Mouse (Mus musculus) right cerebral cortex, adult 18-20 months (tissue): ENCODE measurements around the gene Col4a4.
A peak's percentile ranks its signal among the peaks of the same experiment; 100 is the strongest.

Experiments
- DNase-seq: peaks from one replicate; pipeline ENCODE4 v3.0.0; 2022; ENCODE audit warnings: mixed read lengths

Gene Col4a4

DNA sequence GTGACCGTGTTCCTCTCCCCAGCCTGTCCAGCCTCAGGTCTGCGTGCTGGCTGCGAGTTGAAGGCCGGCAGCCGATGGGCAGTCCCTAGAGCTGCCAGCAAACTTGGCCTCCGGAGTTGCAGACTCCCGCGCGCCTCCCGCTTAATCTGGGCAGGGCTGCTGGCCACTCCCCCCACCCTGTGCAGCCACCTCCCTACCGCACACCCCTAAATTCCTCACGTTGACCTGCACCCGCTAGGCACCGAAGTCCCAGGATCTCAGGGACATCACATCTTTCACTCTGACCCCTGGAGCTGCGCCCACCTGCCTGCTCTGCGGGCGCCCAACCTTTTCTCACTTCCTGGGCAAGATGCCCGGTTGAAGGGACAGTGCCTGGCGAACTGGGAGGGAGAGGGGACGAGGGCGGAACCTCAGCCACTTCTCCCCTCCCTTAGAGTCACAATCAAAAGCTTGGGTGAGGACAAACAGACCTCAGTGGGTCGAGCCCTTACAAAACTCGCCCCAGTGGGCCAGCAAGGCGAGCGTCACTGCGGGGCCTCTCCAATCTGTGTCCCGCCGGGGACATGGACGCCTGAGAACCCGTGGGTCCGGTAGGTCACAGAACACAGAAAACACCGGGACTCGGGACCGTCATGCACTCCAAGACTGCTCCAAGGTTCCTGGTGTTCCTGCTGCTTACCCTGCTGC lies at the start of gene Col4a4, which contains the start of gene Col4a3:
Gene Col4a4 (minus strand): TSS at position 137 of the 687 bp plus-strand sequence.
Gene Col4a3 (plus strand): TSS at position 209 of the 687 bp plus-strand sequence.
- no peak for DNase-seq

DNA sequence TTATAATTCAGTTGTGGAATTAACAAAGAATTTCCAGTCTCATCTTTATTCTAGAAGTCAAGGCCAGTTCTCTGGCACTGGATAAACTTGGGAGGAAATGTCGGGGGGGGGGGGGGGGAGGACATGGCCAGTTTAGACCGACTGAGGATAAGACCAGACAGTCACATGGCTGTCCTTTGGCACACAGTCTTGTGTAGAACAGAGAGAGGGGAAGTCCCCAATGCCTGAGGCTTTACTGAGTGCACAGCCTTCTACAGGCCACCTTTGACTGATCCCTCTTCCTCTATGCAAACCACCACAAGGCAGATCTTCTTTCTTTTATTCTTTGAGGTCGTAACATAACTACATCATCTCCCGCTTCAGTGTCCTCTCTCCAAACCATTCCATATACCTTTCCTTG lies 49.7 kb upstream of the Col4a4 start:
- no peak for DNase-seq

DNA sequence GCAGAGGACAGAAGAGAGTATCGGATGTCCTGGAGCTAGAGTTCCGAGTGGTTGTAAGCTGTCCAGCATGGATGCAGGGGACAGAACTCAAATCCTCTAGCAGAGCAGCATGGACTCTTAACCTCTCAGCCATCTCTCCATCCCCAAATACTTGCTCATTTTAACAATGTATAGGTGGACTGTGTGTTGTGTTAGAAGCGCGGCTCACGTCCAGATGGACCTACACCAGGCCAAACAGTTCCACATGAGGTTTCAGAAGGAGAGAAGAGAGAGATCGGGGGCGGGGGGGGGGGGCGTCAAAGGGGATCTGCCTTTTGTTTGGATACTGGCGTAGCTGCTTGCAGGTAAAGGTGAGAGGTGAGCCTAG lies 48.6 kb upstream of the Col4a4 start:
- no peak for DNase-seq

DNA sequence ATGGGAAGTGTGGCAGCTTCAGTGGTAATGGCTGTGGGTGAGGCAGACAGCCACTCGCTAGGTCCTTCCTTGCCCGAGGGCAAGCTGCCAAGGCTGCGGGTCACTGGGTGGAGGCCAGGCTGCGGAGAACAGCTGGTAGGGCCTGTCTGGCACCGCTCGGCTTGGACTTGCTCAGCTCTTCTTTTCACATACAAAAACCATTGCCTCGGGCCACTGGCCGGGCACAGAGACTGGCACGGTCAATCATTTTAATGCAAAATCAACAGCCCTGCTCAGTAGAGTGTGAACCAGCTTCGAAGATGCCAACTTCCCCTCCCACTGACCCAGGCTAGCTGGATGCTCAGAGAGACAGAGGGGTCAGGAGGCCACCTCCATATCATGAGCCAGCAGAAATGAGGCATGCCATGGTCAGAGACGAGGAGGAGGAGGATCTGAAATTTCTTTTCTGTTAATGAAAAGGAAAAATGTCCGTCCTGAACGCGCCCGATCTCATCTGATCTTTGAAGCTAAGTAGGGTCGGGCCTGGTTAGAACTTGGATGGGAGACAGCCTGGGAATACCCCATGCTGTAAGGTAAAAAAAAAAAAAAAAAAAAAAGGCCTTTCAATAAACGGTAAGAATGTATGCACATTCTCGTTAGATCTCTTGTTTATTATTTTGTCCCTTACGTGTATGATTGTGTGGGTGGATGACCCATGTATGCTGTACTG lies 48.0 kb upstream of the Col4a4 start:
- DNase-seq: peak; percentile 25

DNA sequence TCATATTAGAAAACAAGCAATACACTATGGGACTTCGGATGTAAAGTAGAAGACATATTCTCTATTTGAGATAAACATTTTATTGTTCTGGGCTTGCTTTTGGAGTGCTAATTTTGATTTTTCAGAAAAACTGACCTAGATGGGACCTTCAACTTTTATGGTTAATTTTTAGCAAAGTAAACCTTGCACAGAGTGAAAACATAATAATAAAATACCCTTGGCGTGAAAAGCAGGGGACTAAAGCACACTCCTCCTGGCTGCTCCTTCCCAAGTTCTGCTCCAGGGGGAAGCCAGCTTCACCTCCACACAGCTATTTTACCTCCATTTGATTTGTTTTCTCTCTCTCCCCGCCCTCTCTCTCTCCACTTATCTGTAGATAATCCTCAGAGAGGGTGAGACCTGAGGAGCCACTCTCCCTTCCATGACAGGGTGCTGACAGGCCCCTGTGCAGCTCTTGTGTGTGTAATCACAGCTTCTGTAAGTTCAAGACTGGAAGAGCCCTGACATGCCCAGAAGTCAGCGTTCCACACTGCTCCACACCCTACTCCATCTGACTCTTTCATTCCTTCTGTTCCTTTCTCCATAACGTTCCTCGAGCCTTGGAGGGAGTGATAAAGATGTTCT lies 44.6 kb upstream of the Col4a4 start:
- DNase-seq: no peak

DNA sequence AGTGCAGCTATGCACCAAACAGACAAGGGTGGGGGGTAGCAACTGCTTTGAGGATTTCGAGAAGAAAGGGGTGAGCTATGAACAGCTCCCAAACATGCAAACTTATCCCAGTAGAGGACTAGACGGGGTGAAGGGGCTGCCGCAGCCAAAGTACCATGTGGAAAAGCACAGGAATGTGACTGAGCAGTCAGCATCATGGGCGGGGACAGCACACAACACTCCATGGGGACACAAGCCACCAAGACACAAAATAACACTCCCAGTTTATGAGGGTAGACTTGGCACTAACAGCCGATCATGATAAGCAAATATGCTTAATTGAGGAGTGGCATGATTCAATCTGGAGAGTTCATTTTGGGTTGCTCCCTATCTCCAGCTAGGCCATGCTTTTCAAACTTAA lies 42.8 kb upstream of the Col4a4 start:
- no peak for DNase-seq

DNA sequence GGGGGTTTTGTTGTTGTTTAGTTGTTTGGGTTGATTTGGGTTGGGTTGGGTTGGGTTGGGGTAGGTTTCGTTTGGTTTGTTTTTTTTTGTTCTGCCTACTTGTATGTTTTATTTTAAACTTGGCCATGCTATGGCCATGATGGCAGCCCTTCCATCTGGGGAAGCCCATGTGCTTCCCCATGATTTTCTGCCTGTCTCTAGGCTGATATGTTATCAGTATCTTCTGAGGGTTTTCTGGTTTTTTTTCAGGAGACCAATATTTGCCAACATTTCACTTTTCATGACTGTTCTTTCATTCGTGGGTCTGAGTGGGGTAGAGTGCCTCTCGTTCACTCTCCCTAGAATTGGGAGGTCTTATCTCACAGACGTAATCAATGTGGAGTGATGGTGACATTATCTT lies 41.0 kb upstream of the Col4a4 start:
- no peak for DNase-seq

DNA sequence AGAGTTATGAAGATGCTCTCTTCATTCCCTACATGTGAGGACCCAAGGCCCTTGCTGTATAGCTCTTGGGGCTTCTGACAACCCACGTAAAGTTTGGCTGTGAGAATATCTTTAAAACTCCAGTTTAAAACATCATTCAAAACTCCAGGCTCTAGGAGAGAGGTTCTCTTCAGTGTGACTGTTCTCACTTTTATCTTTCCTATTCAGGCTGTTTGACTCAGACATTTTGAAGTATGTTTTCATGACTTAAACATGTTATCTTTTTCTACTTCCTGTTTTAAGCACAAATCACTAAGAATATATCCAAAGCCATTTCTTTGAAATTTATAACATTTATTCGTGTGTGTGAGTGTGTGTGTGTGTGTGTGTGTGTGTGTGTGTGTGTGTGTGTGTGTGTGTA lies 38.8 kb upstream of the Col4a4 start:
- no peak for DNase-seq

DNA sequence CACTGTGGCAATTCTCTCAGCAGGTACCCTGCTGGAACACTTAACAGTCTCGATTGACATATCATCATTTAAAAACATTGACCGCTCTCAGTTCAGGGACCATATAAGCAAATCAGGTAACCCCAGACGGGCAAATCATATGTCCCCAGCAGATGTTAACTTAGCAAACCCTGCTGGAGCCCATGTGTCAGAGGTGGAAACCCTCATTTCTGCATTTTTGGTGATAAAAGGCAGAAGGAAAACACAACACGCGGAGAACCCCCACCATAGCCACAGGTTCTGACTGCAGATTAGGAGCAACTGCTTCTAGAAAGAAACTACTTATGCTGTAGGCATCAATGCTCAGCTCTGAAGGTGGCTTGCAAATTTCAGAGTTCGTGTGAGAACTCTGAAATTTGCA lies 38.3 kb upstream of the Col4a4 start:
- DNase-seq: no peak

DNA sequence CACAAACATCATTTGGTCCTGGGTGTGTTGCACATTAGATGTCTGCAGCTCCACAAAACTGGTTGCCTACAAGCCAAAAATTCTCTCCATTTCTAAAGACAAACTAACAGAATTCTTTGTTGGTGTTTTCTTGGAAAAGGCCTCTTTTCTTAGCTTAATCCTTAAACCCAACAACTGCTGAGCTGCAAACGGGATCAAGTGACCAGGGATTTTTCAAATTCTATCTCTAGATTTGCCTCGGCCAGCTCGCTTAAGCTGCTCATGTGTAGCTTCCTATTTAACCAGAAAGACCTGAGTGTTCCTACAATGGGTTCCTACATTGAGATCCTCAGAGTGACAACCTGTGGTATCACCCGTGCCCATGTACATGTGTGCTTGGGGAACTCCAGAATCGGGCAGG lies 33.3 kb upstream of the Col4a4 start:
- no peak for DNase-seq

DNA sequence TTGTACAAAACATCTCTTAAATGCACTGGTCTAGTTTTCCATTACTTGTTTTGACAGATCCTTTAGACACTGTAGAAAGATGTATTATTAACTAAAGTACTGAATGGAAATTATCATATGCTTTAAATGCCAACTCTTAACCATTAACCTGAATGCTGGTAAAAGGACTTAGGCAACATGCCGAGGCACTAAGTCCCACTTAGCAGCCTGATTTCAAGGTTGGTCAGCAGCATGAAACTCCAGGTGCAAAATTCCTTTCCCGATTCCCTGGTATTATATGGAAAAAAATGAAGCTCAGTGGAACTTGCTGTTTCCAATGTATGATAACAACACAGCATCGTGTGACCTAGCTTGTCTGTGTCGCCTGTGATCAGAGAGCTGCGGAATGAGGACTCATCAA lies 31.9 kb upstream of the Col4a4 start:
- DNase-seq: no peak

DNA sequence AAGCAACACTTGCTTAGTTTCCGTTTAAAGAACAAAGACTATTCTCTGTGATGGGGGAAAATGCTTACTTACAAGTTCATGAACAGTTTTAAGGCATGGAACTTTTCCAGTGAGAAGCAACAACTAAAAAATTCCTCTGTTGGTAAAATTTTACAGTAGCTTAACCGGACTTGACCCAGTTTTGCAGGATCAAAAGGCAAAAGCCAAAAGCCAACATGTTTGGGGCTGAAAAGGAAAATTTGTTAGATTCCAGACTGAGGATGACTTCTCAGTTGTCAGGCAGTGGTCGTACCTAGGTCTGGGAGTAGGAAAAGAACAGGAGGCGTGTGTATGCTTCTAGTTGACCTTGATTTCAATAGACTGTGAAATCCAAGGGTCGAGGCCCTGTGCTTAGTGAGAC lies 31.4 kb upstream of the Col4a4 start:
- no peak for DNase-seq

DNA sequence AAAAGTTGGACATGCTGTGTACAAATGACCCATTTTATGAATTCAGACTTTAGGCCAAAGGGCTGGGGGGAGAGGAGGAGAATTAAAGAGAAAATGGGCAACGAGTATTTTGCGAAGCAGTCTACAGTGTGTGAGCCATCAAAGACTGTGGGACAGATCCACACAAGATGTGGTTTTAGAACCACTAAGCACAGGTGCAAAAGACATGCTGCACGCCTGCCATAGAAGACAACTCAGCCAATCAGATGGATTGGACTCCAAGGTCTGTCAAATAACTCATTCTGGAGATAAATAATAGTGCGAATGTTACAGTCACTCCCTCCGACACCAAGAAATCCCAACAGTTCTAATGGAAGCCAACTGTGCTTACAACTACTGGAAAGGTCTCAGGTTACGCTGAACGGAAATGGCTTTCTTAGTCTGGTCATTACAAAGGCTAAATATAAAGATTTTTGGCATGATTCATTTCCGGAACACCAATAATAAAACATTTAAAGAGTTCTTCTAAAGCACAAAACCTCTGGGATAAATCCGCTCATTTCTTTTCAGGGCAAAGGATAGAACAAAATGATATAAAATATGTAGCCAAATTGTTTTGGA lies 25.5 kb upstream of the Col4a4 start:
- no peak for DNase-seq

DNA sequence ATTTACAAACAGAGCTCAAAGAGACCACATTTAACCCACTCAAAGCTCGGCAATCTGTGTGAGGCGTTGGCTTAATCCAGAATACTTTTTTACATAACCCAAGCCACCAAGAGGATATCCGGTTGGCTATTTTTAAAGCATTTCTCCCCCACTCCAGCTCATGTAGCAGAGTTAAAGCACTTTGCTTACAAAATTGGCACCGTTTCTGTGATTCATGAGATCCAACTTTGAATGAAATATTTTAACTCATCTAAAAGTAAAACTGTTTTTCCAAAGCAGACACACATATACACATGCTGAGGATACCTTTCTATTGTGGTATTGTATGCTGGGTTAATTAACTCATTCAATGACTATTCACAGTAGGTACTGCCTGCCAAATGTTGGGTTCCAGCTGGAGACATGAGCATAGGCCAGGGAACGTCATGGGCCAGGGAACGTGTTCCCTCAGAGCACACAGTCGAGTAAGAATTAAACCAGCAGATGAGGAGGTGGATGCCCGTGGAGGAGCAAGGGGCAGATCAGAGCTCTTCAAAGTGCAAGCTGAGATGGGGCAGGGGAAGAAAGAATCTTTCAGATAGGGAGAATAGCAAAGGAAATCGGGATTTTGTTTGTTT lies 22.1 kb upstream of the Col4a4 start:
- DNase-seq: peak; percentile 33

DNA sequence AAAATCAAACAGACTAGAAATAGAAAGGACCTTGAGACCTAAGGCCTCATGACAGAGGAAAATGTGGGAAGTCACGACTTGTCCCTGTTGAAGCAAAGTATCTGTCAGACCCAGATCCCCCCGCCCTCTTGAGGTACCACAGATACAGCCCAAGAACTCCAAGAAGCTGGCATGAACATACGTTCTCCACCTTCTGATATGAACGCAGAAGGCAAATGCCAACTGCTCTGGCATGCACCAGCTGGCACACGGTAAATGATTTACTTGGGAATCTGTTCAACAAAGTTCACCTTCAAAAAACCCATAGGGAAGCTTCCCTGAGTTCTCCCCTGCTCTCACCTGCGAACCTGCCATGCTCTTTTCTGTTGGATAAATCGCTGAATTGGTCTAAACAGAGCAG lies 19.2 kb upstream of the Col4a4 start:
- no peak for DNase-seq

DNA sequence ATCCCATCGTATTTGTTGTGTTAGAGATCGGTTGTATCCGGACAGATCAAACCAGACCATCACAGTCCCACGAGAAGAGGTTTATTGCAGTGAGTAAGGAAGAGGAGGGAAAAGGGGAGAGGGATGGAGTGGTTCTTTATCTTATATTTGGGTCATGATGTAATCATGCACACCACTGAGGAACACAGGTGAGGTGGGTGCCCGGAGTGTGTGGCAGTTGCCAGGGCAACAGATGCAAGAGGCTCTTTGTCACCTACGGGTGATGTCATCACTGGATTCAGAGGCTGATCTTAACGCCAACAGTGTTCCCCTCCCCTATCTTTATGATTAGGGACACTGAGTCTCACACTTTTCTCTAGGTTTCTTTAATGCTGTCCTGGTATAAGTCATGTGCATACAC lies 18.7 kb upstream of the Col4a4 start:
- no peak for DNase-seq

DNA sequence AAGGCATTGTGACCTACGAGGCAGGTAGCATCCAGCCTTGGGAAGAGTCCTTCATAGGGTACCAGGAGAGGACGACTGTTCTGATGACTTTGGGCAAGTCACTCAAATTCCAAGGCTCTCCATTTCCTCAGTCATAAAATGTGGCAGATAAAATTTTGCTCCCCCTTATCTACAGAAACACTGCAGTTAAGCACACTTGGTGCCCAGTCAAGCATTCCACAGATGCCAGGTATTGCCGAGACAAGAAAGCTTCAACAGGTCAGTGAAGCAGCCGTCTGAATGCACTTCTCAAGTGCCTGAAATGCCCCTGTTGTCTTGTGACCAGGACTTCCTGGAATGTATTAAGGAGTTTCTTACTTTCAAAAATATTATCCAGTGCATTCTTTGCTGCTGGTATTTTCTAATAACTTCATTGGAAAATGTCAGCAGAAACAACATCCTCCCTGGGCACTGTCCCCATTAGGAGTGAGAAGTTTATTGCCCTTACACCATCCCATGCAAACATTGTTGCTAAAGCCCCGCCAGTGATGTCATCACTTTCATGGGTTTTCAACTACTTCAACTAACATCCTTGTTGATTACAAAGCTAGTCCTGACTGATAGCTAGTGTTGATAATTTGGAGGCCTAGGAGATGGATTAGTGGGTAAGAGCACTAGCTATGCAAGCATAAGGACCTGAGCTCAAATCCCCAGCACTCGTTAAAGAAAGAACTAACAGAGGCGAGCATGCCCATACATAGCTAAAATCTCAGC lies 16.7 kb upstream of the Col4a4 start:
- no peak for DNase-seq

DNA sequence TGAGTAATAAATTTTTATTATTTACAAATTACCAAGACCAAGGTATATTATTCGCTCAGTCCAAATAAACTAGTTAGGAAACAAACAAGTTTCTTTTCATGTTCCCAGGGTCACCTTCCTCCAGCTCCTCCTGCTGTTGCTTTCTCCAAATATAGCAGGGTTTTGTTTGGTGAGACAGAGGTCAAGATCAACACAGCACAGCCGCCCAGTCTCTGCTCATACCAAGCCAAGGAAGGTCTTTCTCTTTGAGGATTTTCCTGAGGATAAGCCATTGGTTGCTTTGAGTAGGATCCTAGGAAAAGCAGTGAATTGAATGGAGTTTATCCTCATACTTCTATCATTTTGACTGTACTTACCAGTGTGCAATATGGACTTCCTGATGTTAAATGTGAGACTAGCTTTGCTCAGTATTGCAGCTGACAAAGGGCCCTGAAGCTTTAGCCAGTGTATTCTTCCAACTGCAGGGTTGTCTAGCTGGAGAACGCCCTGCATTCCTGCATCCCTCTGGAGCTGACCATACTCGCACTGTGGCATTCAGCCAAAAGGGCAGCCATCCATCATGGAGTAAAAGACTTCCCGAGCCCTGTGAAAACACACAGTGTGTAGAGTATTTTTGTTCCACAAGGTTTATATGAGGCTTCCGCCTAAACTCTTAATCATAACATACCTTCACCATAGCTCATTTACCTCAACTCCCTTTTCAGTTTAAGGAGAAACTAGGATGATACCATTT lies 10.4 kb upstream of the Col4a4 start:
- DNase-seq: no peak

DNA sequence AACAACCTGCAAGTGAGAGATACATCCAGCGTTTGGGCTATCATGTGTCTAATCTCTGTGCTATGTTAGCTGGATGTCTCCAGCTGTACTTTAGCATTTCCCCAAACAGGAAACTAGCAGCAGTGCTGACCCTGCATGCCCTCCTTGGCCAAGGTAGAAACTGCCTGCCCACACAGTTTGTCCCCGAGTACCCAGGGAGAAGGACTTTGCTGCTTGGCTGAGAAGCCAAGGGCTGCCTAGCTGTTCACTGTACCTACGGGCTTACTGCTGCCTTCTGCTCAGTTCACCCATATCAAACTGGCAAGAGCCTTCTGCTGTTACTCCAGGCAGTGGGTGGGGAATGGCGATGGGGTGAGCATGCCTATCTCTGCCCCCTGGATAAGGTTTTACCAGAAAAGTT lies 3.6 kb upstream of the Col4a4 start:
- DNase-seq: no peak

DNA sequence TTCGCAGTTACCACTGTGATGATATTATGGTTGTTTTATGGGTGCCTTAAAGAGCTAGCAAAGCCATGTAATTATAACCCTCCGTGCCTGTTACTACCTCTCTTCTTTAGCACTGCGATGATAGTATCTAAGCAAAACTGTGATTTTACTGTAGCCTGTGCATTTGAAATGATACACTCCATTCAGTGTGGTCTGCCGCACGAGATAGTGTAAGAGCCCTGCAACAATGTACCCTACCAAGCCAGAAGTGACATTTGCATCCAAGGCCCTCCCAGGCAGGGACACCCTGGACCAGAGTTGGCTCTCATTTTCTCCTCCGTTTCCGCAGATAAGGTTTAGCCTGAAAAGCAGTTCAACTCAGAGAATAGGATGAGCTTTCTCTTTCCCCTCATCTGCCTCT lies 668 bp downstream of the Col4a4 start:
- DNase-seq: no peak

DNA sequence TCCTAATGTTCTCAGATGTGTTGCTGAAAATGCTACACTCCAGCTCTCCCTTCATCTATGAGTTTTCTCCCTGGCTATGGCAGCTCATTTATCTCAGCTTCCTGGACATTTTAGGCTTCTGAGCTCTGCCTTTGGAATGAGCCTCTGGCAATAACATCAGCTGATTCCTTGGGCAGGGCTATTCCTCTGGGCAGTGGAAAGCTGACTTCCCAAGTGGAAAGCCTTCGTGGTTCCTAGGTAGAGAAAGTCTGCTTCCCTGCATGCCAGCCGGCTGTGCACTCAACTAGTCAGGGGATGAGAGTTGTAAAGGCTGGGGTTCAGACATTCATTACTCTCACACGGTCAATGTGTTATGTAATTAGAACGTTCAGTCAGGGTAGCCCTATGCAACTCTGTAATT lies 8.3 kb downstream of the Col4a4 start:
- no peak for DNase-seq

DNA sequence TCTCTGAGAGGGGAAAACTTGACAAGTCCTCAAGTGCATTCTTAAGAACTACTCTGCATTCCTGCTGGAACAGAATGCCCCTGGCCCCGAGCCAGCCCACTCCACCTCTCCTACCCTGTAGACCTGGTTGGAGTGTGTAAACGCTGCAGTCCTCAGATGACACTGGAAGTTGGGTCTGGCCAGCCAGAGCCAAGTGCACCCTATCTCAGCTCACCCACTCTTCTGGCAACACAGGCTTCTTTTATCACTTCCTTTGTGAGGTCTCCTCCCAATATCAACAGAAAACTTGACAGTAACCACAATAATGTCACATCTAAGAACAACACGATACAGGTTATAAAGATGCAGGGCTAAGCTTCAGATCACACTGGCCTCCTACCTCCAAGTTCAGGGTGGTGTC lies 8.7 kb downstream of the Col4a4 start:
- no peak for DNase-seq
